Comparison of ENCODE assay signal across 23 mouse cellular contexts in the genomic region with DNA sequence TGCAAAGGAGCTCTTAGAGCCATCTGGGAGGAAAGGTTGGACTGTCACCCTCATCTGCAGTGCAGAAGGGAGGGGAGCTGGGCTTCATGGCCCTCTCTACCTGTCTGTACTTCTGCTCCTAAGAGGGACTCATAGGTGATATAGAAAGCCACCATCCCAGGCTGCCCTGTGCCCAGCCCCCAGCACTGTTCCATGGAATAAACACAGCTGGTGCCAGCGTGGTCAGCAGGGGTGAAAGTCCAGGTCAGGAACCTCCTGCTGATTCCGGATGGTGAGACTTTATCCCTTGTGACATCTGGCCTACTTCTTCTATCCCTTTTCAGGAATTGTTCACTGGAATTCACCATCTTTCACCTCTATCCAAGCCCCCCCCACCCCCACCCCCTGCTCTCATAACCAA. TPM values are rescaled to one million over a fixed set of nuclear protein-coding genes. Genes with fewer than 3 reads are reported as not detected.
A peak's percentile ranks its signal among the peaks of the same experiment; 100 is the strongest.
DNase-seq lines count a peak whose midpoint lies in the region; ATAC-seq lines count a peak whose summit lies in the region.
"Had no signal": no experiment of that assay in that cellular context is flagged by ENCODE, and none has a peak within 500 bp of the region (broad histone marks: within the 10 kb centered on the region; RNA-seq: fewer than 3 reads in every experiment).

No protein-coding gene starts in this region.

- no peaks in the 10 kb centered on the region for H3K9me3 ChIP-seq in kidney, embryonic 16.5 days (ENCODE audit: low read length)
- H3K9me3 ChIP-seq: embryonic facial prominence, embryonic 10.5 days; heart, embryonic 13.5 days; limb, embryonic 13.5 days had no signal

- H3K27ac ChIP-seq in kidney, embryonic 16.5 days (ENCODE audit: low read length), result no peak overlapping the region
- H3K27ac ChIP-seq: heart, adult 2 months; heart, embryonic 13.5 days; hindbrain, embryonic 14.5 days had no signal

- H3K4me3 ChIP-seq in kidney, embryonic 16.5 days (ENCODE audit: low read length), result no peak overlapping the region
- H3K4me3 ChIP-seq: embryonic facial prominence, embryonic 10.5 days; heart, adult 2 months; heart, embryonic 13.5 days; limb, embryonic 13.5 days had no signal

- H3K27me3 ChIP-seq in kidney, embryonic 16.5 days (ENCODE audit: insufficient read depth, low read length), result peaks cover 49% of the 10 kb centered on the region

- no peaks in the 10 kb centered on the region for H3K36me3 ChIP-seq in kidney, embryonic 16.5 days (ENCODE audit: insufficient read depth, low read length)
- H3K36me3 ChIP-seq: embryonic facial prominence, embryonic 10.5 days; heart, embryonic 13.5 days; limb, embryonic 13.5 days had no signal

- 51% methylated on average over 2 of the region's 2 CpGs for WGBS in kidney, embryonic 16.5 days

- ATAC-seq in kidney, embryonic 16.5 days (ENCODE audit: low FRiP score, low TSS enrichment), result no peak
- ATAC-seq: forebrain, embryonic 16.5 days; inflammation-experienced regulatory T-cells, adult 6 months had no signal

- peaks cover 50% of the 10 kb centered on the region for H3K4me1 ChIP-seq in kidney, embryonic 16.5 days (ENCODE audit: insufficient read depth, low read length)

- DNase-seq in kidney, adult 11 months, result peak; percentile 88
- DNase-seq in urinary bladder, adult 2 months (ENCODE audit: low spot score), result peak; percentile 9
- no peak for DNase-seq in urinary bladder, postnatal 36 days (ENCODE audit: low spot score in 2 of 2)
- peak; percentile 52 to 70 for DNase-seq in kidney, postnatal 4 days
- no peak for DNase-seq in cerebellum, postnatal 36 days
- no peak for DNase-seq in spleen, adult 12 weeks (ENCODE audit: low spot score)
- DNase-seq: adrenal gland, postnatal 36 days; cerebellum, adult 9-10 months; gastrocnemius, postnatal 14 days; heart, postnatal 14 days; lung, adult 2 months; lung, postnatal 14 days; right cerebral cortex, postnatal 14 days had no signal

- H3K9ac ChIP-seq in kidney, embryonic 16.5 days (replicated peaks; ENCODE audit: low read length), result no peak overlapping the region
- H3K9ac ChIP-seq: heart, embryonic 13.5 days; hindbrain, embryonic 14.5 days; limb, embryonic 13.5 days had no signal

- H3K4me2 ChIP-seq in kidney, embryonic 16.5 days (replicated peaks; ENCODE audit: low read depth, low read length), result no peak overlapping the region
- H3K4me2 ChIP-seq: heart, embryonic 13.5 days; hindbrain, embryonic 14.5 days; limb, embryonic 13.5 days; midbrain, embryonic 11.5 days had no signal

RNA-seq across cellular contexts. Expression of gene Pck1, which starts 17.2 kb away (rescaled TPM):
- polyA plus RNA-seq in kidney, embryonic 16.5 days (2015; fragmentation: Nextera tagmentation; extraction: Ambion mirVana), result 35.4 and 38.4 TPM in 2 replicates
- 5.4 and 5.9 TPM in 2 replicates for polyA plus RNA-seq in urinary bladder, adult 2 months (2012; rRNA removed)
- polyA plus RNA-seq: embryonic facial prominence, embryonic 10.5 days; forebrain, embryonic 16.5 days; hindbrain, embryonic 14.5 days; inflammation-experienced regulatory T-cells, adult 6 months; limb, embryonic 13.5 days; midbrain, embryonic 11.5 days had no signal

RNA-seq across cellular contexts. Expression of gene Zbp1, which starts 48.6 kb away (rescaled TPM):
- 0.67 TPM in 1 of 2 replicates, not detected in the other for polyA plus RNA-seq in kidney, embryonic 16.5 days (2015; fragmentation: Nextera tagmentation; extraction: Ambion mirVana)
- polyA plus RNA-seq in urinary bladder, adult 2 months (2012; rRNA removed), result 11.3 and 15.7 TPM in 2 replicates
- polyA plus RNA-seq: embryonic facial prominence, embryonic 10.5 days; forebrain, embryonic 16.5 days had no signal

RNA-seq across cellular contexts. Expression of gene Ctcfl, which starts 50.8 kb away (rescaled TPM):
- 0.07 and 0.10 TPM in 2 replicates for polyA plus RNA-seq in kidney, embryonic 16.5 days (2015; fragmentation: Nextera tagmentation; extraction: Ambion mirVana)
- not detected in 2 replicates for polyA plus RNA-seq in urinary bladder, adult 2 months (2012; rRNA removed)
- polyA plus RNA-seq: forebrain, embryonic 16.5 days; heart, adult 2 months; inflammation-experienced regulatory T-cells, adult 6 months; lung, adult 2 months; midbrain, postnatal 0 days had no signal

Comparison
In these comparisons a context has a peak if more than half of its experiments do, and no peak if none do; other contexts are left out.
1. DNase-seq: peak in kidney, adult 11 months (single experiment), urinary bladder, adult 2 months (single experiment) and kidney, postnatal 4 days (2 of 2); none in urinary bladder, postnatal 36 days (0 of 2), cerebellum, postnatal 36 days (0 of 2) and spleen, adult 12 weeks (single experiment).